Mouse (Mus musculus): Measurements from ENCODE around the gene Gatad2b. TPM values are rescaled to one million over a fixed set of nuclear protein-coding genes. Genes with fewer than 3 reads are reported as not detected.
"Not testable (repeated sequence)": the region's sequence is repeated elsewhere in the genome, so short reads cannot be mapped to it uniquely, and the experiment has no call there.

Gatad2b gene
- polyA plus RNA-seq, 1 experiment from 2014 or later = 14.1 TPM

- H3K27me3 ChIP-seq (ENCODE audit: low read depth, poor library complexity, severe bottlenecking) = no peaks in the 10 kb centered on the region
- H3K9me3 ChIP-seq (replicated peaks) = no peaks in the 10 kb centered on the region
- H3K36me3 ChIP-seq = peaks cover 84% of the 10 kb centered on the region
- no peak overlapping the region for H3K27ac ChIP-seq (replicated peaks)
- H3K4me3 ChIP-seq = no peak overlapping the region
- peaks cover 18% of the 10 kb centered on the region for H3K4me1 ChIP-seq
- 93% methylated on average over 8 of the region's 8 CpGs for WGBS
- DNase-seq (ENCODE audit: low spot score) = no peak
These were observed 22.2 kb upstream of the Gatad2b start for GRCm38 (mm10) chr3:90270784-90271183.

- Histone ChIP-seq H3K4me3 (no peak overlapping the region), H3K9me3 (replicated peaks) (no peaks in the 10 kb centered on the region), H3K36me3 (peaks cover 98% of the 10 kb centered on the region), H3K4me1 (peaks cover 5% of the 10 kb centered on the region), H3K27ac (replicated peaks) (no peak overlapping the region), H3K27me3 (ENCODE audit: low read depth, poor library complexity, severe bottlenecking) (no peaks in the 10 kb centered on the region)
- WGBS = 77% methylated on average over 9 of the region's 9 CpGs
- no peak for DNase-seq (ENCODE audit: low spot score)
These were observed 20.8 kb upstream of the Gatad2b start for GRCm38 (mm10) chr3:90272170-90272569.

GRCm38 (mm10) chr3:90273855-90274254, 19.1 kb upstream of the Gatad2b start:
- 94% methylated on average over 22 of the region's 22 CpGs for WGBS
- no peak overlapping the region for H3K4me3 ChIP-seq
- no peak for DNase-seq (ENCODE audit: low spot score)
- peaks cover 98% of the 10 kb centered on the region for H3K36me3 ChIP-seq
- H3K27me3 ChIP-seq (ENCODE audit: low read depth, poor library complexity, severe bottlenecking) = no peaks in the 10 kb centered on the region
- no peaks in the 10 kb centered on the region for H3K4me1 ChIP-seq
- no peak overlapping the region for H3K27ac ChIP-seq (replicated peaks)
- H3K9me3 ChIP-seq (replicated peaks) = no peaks in the 10 kb centered on the region

GRCm38 (mm10) chr3:90275286-90275685, 17.7 kb upstream of the Gatad2b start:
- no peaks in the 10 kb centered on the region for H3K9me3 ChIP-seq (replicated peaks)
- no peaks in the 10 kb centered on the region for H3K4me1 ChIP-seq
- WGBS = 89% methylated on average over 11 of the region's 11 CpGs
- DNase-seq (ENCODE audit: low spot score) = no peak
- peaks cover 100% of the 10 kb centered on the region for H3K36me3 ChIP-seq
- no peak overlapping the region for H3K4me3 ChIP-seq
- H3K27me3 ChIP-seq (ENCODE audit: low read depth, poor library complexity, severe bottlenecking) = no peaks in the 10 kb centered on the region
- no peak overlapping the region for H3K27ac ChIP-seq (replicated peaks)

GRCm38 (mm10) chr3:90276858-90277257, 16.1 kb upstream of the Gatad2b start:
- H3K27me3 ChIP-seq (ENCODE audit: low read depth, poor library complexity, severe bottlenecking) = no peaks in the 10 kb centered on the region
- H3K36me3 ChIP-seq = peaks cover 97% of the 10 kb centered on the region
- no peak overlapping the region for H3K4me3 ChIP-seq
- H3K9me3 ChIP-seq (replicated peaks) = no peaks in the 10 kb centered on the region
- H3K4me1 ChIP-seq = no peaks in the 10 kb centered on the region
- H3K27ac ChIP-seq (replicated peaks) = no peak overlapping the region
- DNase-seq (ENCODE audit: low spot score) = no peak
- 46% methylated on average over 16 of the region's 16 CpGs for WGBS

- Histone ChIP-seq H3K4me1 (no peaks in the 10 kb centered on the region), H3K36me3 (peaks cover 87% of the 10 kb centered on the region), H3K9me3 (replicated peaks) (no peaks in the 10 kb centered on the region), H3K27me3 (ENCODE audit: low read depth, poor library complexity, severe bottlenecking) (no peaks in the 10 kb centered on the region), H3K4me3 (no peak overlapping the region), H3K27ac (replicated peaks) (no peak overlapping the region)
- 91% methylated on average over 9 of the region's 9 CpGs for WGBS
- no peak for DNase-seq (ENCODE audit: low spot score)
These were observed 15.2 kb upstream of the Gatad2b start for GRCm38 (mm10) chr3:90277793-90278192.

- DNase-seq (ENCODE audit: low spot score) = no peak
- WGBS = 95% methylated on average over 10 of the region's 10 CpGs
- Histone ChIP-seq H3K4me1 (no peaks in the 10 kb centered on the region), H3K27me3 (ENCODE audit: low read depth, poor library complexity, severe bottlenecking) (no peaks in the 10 kb centered on the region), H3K4me3 (no peak overlapping the region), H3K9me3 (replicated peaks) (no peaks in the 10 kb centered on the region), H3K27ac (replicated peaks) (no peak overlapping the region), H3K36me3 (peaks cover 83% of the 10 kb centered on the region)
These were observed 14.8 kb upstream of the Gatad2b start for GRCm38 (mm10) chr3:90278211-90278610.

- Histone ChIP-seq H3K27ac (replicated peaks) (no peak overlapping the region), H3K36me3 (peaks cover 73% of the 10 kb centered on the region)
- 91% methylated on average over 9 of the region's 9 CpGs for WGBS
These were observed 13.8 kb upstream of the Gatad2b start for GRCm38 (mm10) chr3:90279216-90279615.

GRCm38 (mm10) chr3:90279743-90280142, 13.2 kb upstream of the Gatad2b start:
- Histone ChIP-seq H3K27me3 (ENCODE audit: low read depth, poor library complexity, severe bottlenecking) (no peaks in the 10 kb centered on the region), H3K4me3 (no peak overlapping the region), H3K27ac (replicated peaks) (no peak overlapping the region), H3K4me1 (no peaks in the 10 kb centered on the region), H3K36me3 (peaks cover 68% of the 10 kb centered on the region), H3K9me3 (replicated peaks) (no peaks in the 10 kb centered on the region)
- WGBS = 95% methylated on average over 7 of the region's 7 CpGs
- no peak for DNase-seq (ENCODE audit: low spot score)

More at GRCm38 (mm10) chr3:90279216-90279615, 13.8 kb upstream of the Gatad2b start:
- H3K27me3 ChIP-seq (ENCODE audit: low read depth, poor library complexity, severe bottlenecking) = no peaks in the 10 kb centered on the region
- no peak overlapping the region for H3K4me3 ChIP-seq
- no peak for DNase-seq (ENCODE audit: low spot score)
- H3K9me3 ChIP-seq (replicated peaks) = no peaks in the 10 kb centered on the region
- H3K4me1 ChIP-seq = no peaks in the 10 kb centered on the region

GRCm38 (mm10) chr3:90280708-90281107, 12.3 kb upstream of the Gatad2b start:
- Histone ChIP-seq H3K9me3 (replicated peaks) (no peaks in the 10 kb centered on the region), H3K27ac (replicated peaks) (no peak overlapping the region), H3K4me3 (no peak overlapping the region), H3K36me3 (peaks cover 58% of the 10 kb centered on the region), H3K4me1 (no peaks in the 10 kb centered on the region), H3K27me3 (ENCODE audit: low read depth, poor library complexity, severe bottlenecking) (no peaks in the 10 kb centered on the region)
- no peak for DNase-seq (ENCODE audit: low spot score)
- 93% methylated on average over 9 of the region's 9 CpGs for WGBS

- H3K36me3 ChIP-seq = peaks cover 24% of the 10 kb centered on the region
- no peak for DNase-seq (ENCODE audit: low spot score)
- no peaks in the 10 kb centered on the region for H3K4me1 ChIP-seq
- WGBS = 100% methylated on average over 2 of the region's 2 CpGs
- no peak overlapping the region for H3K4me3 ChIP-seq
- no peak overlapping the region for H3K27ac ChIP-seq (replicated peaks)
- H3K9me3 ChIP-seq (replicated peaks) = no peaks in the 10 kb centered on the region
- H3K27me3 ChIP-seq (ENCODE audit: low read depth, poor library complexity, severe bottlenecking) = no peaks in the 10 kb centered on the region
These were observed 8.8 kb upstream of the Gatad2b start for GRCm38 (mm10) chr3:90284150-90284549.

GRCm38 (mm10) chr3:90289403-90289802, 3.6 kb upstream of the Gatad2b start:
- H3K27ac ChIP-seq (replicated peaks); H3K9me3 ChIP-seq (replicated peaks); H3K27me3 ChIP-seq (ENCODE audit: low read depth, poor library complexity, severe bottlenecking); DNase-seq (ENCODE audit: low spot score); H3K4me3 ChIP-seq; H3K36me3 ChIP-seq: not testable (repeated sequence)
- 76% methylated on average over 3 of the region's 3 CpGs for WGBS
- peaks cover 13% of the 10 kb centered on the region for H3K4me1 ChIP-seq

- H3K4me3 ChIP-seq = no peak overlapping the region
- 85% methylated on average over 1 of the region's 1 CpGs for WGBS
- peaks cover 22% of the 10 kb centered on the region for H3K4me1 ChIP-seq
- H3K36me3 ChIP-seq = peaks cover 9% of the 10 kb centered on the region
- H3K27ac ChIP-seq (replicated peaks) = no peak overlapping the region
- H3K9me3 ChIP-seq (replicated peaks) = no peaks in the 10 kb centered on the region
- no peaks in the 10 kb centered on the region for H3K27me3 ChIP-seq (ENCODE audit: low read depth, poor library complexity, severe bottlenecking)
- DNase-seq (ENCODE audit: low spot score) = no peak
These were observed 2.4 kb upstream of the Gatad2b start for GRCm38 (mm10) chr3:90290602-90291001.

GRCm38 (mm10) chr3:90291982-90292344, 1.0 kb upstream of the Gatad2b start:
- Histone ChIP-seq H3K4me1 (peaks cover 22% of the 10 kb centered on the region), H3K4me3 (peak overlapping the region; percentile 93), H3K27ac (replicated peaks) (peak overlapping the region; percentile 99), H3K27me3 (ENCODE audit: low read depth, poor library complexity, severe bottlenecking) (no peaks in the 10 kb centered on the region), H3K36me3 (peaks cover 22% of the 10 kb centered on the region), H3K9me3 (replicated peaks) (no peaks in the 10 kb centered on the region)
- 42% methylated on average over 2 of the region's 2 CpGs for WGBS
- DNase-seq (ENCODE audit: low spot score) = no peak
